Mouse (Mus musculus) lung, adult 2 months (tissue): Measurements from ENCODE around the gene Usp18.

Source experiments
- CTCF ChIP-seq: fragments of 200-500 bp; IDR thresholded peaks from 2 replicates; pipeline ENCODE4 v1.5.1; 2011; ENCODE audit warnings: mild to moderate bottlenecking, low read length, control low read depth; ENCODE audit not compliant: insufficient read depth
- POLR2A ChIP-seq: fragments of 200-500 bp; IDR thresholded peaks from 2 replicates; pipeline ENCODE4 v1.6.1; 2011; ENCODE audit warnings: low read depth, mild to moderate bottlenecking, control low read depth, low read length, borderline replicate concordance; ENCODE audit errors: extremely low read depth

- TF ChIP-seq POLR2A (no peak), CTCF (no peak)
These were observed 21.6 kb upstream of the Usp18 start for GRCm38 (mm10) chr6:121224067-121224466.
